Mouse (Mus musculus) left cerebral cortex, adult 8-10 months (tissue): ENCODE data around the gene 3110040M04Rik. TPM values are rescaled to one million over a fixed set of nuclear protein-coding genes. Genes with fewer than 3 reads are reported as not detected.
"Not testable (repeated sequence)": the region's sequence is repeated elsewhere in the genome, so short reads cannot be mapped to it uniquely, and the experiment has no call there.

Experiments used
- DNase-seq, 2 experiments: peaks; one replicate each; pipeline ENCODE4 v3.0.0; 2022; ENCODE audit warnings: low spot score in 2 of 2
- total RNA-seq, 4 experiments: library from RNA; stranded (reverse); gene quantifications; 2 replicates each; pipeline ENCODE4 v1.2.4; 2022

The 3110040M04Rik gene
- total RNA-seq, 4 experiments from 2014 or later: not detected

GRCm38 (mm10) chr1:151192075-151192474, 11.8 kb upstream of the 3110040M04Rik start, which contains the start of gene Gm8947:
Gene Gm8947, plus strand, starts transcription at chr1:151192376.
- DNase-seq: not testable (repeated sequence)

- DNase-seq: not testable (repeated sequence)
Measured at GRCm38 (mm10) chr1:151192739-151193138, 11.2 kb upstream of the 3110040M04Rik start.

GRCm38 (mm10) chr1:151195986-151196385, 7.9 kb upstream of the 3110040M04Rik start:
- DNase-seq: not testable (repeated sequence)

- not testable (repeated sequence) for DNase-seq
Measured at GRCm38 (mm10) chr1:151196690-151197089, 7.2 kb upstream of the 3110040M04Rik start.

- DNase-seq: not testable (repeated sequence)
Measured at GRCm38 (mm10) chr1:151198120-151198519, 5.8 kb upstream of the 3110040M04Rik start, which contains the start of gene Gm47995. Gene Gm47995, plus strand, starts transcription at chr1:151198448.

GRCm38 (mm10) chr1:151200620-151201019, 3.3 kb upstream of the 3110040M04Rik start:
- DNase-seq: not testable (repeated sequence)

- not testable (repeated sequence) for DNase-seq
Measured at GRCm38 (mm10) chr1:151202771-151203170, 1.1 kb upstream of the 3110040M04Rik start.

- DNase-seq: not testable (repeated sequence)
Measured at GRCm38 (mm10) chr1:151208493-151208892, 4.6 kb downstream of the 3110040M04Rik start.

- not testable (repeated sequence) for DNase-seq
Measured at GRCm38 (mm10) chr1:151208944-151209343, 5.0 kb downstream of the 3110040M04Rik start.

GRCm38 (mm10) chr1:151209824-151210355, 6.0 kb downstream of the 3110040M04Rik start, which contains the start of gene Gm47996:
Gene Gm47996, plus strand, starts transcription at chr1:151210131.
- DNase-seq: not testable (repeated sequence)

- DNase-seq: not testable (repeated sequence)
Measured at GRCm38 (mm10) chr1:151211666-151212065, 7.7 kb downstream of the 3110040M04Rik start.

GRCm38 (mm10) chr1:151214862-151215261, 10.9 kb downstream of the 3110040M04Rik start:
- no peak for DNase-seq

GRCm38 (mm10) chr1:151215985-151216384, 12.1 kb downstream of the 3110040M04Rik start:
- no peak for DNase-seq

- DNase-seq: no peak
Measured at GRCm38 (mm10) chr1:151216417-151216816, 12.5 kb downstream of the 3110040M04Rik start.

GRCm38 (mm10) chr1:151219045-151219444, 15.1 kb downstream of the 3110040M04Rik start:
- DNase-seq: no peak

GRCm38 (mm10) chr1:151220098-151220497, 16.2 kb downstream of the 3110040M04Rik start:
- DNase-seq: no peak

- no peak for DNase-seq
Measured at GRCm38 (mm10) chr1:151222561-151223267, 18.8 kb downstream of the 3110040M04Rik start.

- no peak for DNase-seq
Measured at GRCm38 (mm10) chr1:151223377-151223776, 19.5 kb downstream of the 3110040M04Rik start.

- no peak for DNase-seq
Measured at GRCm38 (mm10) chr1:151224536-151224935, 20.6 kb downstream of the 3110040M04Rik start.

- no peak for DNase-seq
Measured at GRCm38 (mm10) chr1:151227506-151227905, 23.6 kb downstream of the 3110040M04Rik start.

GRCm38 (mm10) chr1:151228320-151228989, 24.5 kb downstream of the 3110040M04Rik start:
- no peak for DNase-seq

- no peak for DNase-seq
Measured at GRCm38 (mm10) chr1:151232346-151232745, 28.4 kb downstream of the 3110040M04Rik start.
